Mouse (Mus musculus) brown adipose tissue, adult 24 weeks (tissue): ENCODE measurements around the gene Arl2bp. TPM values are rescaled to one million over a fixed set of nuclear protein-coding genes. Genes with fewer than 3 reads are reported as not detected.

Experiments
- H3K27ac ChIP-seq: fragments of 200-500 bp; replicated peaks from 2 replicates; pipeline ENCODE4 v1.5.1; 2012; ENCODE audit warnings: low read depth, mild to moderate bottlenecking, low read length
- H3K4me1 ChIP-seq: fragments of 200-500 bp; 2 replicates; pipeline ENCODE4 v1.6.1; 2012; ENCODE audit warnings: low read length, mixed read lengths; ENCODE audit not compliant: control insufficient read depth, insufficient read depth, insufficient read length
- H3K4me3 ChIP-seq: fragments of 200-500 bp; 2 replicates; pipeline ENCODE4 v1.5.1; 2012; ENCODE audit warnings: low read depth, mild to moderate bottlenecking, low read length, moderate library complexity; ENCODE audit not compliant: insufficient read depth
- polyA plus RNA-seq: library from polyadenylated mRNA; stranded (reverse); fragments of >200 nt; gene quantifications from 2 replicates; pipeline ENCODE4 v1.2.4, GENCODE M21; 2012; ENCODE audit not compliant: missing spikeins, insufficient read depth, insufficient read length

The Arl2bp gene
- polyA plus RNA-seq, 1 experiment: 47.8 TPM

DNA sequence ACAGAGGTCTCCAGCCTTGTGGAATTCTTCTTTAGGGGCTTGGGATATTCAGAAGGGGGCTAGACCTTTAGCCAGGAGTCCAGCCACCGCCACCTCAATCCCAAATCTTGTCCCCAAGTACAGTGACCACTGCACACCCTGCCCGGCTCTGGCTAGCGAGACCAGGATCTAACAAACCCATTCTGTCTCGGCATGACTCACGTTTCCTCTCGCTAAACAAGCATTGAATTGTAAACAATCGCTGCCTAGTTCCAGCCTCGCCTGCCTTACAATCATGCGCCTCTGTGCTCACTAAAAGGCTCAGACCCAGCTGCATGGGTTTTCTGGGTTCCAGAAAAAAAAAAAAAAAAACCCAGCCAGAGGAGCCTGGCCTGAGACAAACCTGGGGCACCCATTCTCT, 12.2 kb downstream of the Arl2bp start:
- peak overlapping the region; percentile 27 for H3K27ac ChIP-seq
- H3K4me1 ChIP-seq: peaks cover 4% of the 10 kb centered on the region; the same call in 1 of the 2 replicates
- H3K4me3 ChIP-seq: no peak overlapping the region

DNA sequence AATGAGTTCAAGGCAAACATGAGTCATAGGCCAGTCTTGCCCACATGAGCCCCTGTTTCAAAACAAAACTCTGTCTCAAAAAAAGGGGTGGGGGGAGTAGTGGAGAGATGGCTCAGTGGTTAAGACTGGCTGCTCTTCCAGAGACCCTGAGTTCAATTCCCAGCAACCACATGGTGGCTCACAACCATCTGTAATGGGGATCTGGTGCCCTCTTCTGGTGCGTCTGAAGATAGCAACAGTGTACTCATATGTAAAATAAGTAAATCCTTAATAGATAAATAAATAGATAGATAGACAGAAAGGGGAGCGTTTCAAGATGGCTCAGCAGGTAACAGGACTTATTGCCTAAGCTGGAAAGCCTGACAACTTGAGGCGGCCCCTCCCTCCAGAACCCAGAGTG, 14.0 kb downstream of the Arl2bp start:
- H3K4me1 ChIP-seq: peaks cover 15% of the 10 kb centered on the region
- no peak overlapping the region for H3K4me3 ChIP-seq

DNA sequence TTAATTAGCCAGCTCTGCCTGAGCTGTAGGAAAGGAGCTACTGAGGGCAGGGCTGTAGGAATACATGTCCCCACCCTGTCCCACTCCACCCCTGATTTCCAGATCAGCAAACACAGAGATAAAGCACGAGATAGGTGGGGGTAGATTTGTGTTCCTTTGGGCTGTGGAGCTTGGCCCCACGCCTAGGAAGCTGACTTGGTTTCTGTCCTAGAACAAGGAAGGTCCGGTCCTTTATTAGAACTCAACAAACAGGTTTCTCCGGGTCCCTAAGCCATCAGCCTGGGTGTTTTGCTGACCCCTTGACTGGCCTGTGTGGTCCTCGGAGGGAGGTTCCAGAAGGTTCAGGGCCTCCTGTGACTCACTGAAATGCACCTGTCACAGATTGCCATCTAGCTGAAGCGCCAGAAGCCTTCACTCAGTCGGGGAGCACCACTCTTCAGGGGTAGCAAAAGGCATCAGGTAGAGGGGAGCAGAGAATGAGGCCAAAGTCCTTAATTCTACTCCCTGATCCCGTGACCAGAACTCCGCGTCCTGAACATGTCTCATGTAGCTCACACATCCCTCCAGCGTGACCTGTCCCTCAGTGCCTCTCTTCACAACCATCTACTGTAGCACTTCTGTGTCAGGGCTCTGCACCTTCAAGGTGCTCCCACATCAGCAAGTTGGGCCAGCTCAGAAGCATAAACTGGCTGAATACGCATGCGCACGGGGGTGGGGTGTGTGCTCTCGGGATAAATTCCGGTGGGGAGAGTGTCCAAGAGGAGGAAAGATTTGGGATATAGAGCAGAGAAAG, 16.5 kb downstream of the Arl2bp start:
- no peak overlapping the region for H3K4me3 ChIP-seq
- H3K27ac ChIP-seq: no peak overlapping the region
- H3K4me1 ChIP-seq: peaks cover 16% of the 10 kb centered on the region

More for the DNA sequence above, 14.0 kb downstream of the Arl2bp start:
- no peak overlapping the region for H3K27ac ChIP-seq

DNA sequence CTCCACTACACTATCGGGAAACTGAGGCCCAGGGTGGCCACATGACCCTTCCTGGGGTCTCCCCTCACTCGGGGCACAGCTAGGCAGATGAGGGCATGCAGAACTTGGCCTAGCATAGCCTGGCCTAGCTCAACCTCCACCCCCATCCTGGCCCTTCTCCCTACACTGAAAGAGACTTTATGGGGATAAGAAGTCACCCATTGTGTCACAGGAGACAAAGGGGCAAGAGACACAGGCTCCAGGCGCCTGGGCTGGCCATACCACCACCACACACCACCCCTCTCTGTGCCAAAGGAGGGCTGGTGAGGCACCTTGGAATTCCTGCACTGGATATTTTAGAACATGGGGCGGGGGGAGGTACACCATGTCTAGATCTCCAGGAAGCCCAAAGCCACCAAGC, 17.9 kb downstream of the Arl2bp start:
- peaks cover 12% of the 10 kb centered on the region for H3K4me1 ChIP-seq
- H3K27ac ChIP-seq: no peak overlapping the region
- no peak overlapping the region for H3K4me3 ChIP-seq

DNA sequence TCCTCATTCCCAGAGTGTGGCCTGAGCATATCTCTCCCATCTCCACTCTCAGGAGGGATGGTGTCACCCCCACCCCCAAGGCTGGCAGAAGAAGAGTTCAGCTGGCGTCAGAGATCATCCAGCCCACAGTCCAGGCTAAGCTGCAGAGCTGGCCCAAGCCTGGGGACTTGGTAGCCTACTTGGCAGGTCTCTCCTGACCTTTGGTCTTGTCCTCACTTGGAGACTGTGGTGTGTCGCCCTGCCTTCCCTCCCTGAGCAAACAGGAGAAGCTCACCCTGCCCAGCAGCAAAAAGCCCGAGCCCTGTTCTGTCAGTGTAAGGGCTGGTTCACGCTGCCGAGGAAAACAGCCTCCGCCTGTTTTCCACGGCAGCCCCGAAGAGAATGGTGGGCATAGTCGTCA, 19.6 kb downstream of the Arl2bp start:
- Histone ChIP-seq H3K27ac (peak overlapping the region; percentile 90), H3K4me1 (peaks cover 12% of the 10 kb centered on the region), H3K4me3 (no peak overlapping the region)

DNA sequence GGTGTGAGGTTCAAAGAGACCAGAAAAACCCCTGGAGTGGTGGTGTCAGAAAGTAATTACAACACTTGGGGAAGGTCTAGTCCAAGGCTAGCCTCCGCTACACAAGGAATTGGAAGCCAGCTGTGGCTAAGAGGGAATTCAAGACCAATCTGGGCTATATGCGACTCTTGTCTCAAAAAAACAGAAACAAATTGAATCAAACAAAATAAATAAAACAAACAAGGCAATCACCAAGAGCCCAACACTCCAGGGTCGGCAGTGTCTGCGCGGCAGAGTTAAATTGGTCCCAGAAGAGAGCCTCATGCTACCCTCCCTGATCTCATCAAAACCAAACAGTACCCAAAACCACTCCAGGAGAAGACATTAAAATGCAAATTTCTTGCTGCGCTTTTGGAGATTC, 28.3 kb downstream of the Arl2bp start:
- Histone ChIP-seq H3K4me3 (no peak overlapping the region), H3K27ac (no peak overlapping the region), H3K4me1 (peaks cover 5% of the 10 kb centered on the region; the same call in 1 of the 2 replicates)

DNA sequence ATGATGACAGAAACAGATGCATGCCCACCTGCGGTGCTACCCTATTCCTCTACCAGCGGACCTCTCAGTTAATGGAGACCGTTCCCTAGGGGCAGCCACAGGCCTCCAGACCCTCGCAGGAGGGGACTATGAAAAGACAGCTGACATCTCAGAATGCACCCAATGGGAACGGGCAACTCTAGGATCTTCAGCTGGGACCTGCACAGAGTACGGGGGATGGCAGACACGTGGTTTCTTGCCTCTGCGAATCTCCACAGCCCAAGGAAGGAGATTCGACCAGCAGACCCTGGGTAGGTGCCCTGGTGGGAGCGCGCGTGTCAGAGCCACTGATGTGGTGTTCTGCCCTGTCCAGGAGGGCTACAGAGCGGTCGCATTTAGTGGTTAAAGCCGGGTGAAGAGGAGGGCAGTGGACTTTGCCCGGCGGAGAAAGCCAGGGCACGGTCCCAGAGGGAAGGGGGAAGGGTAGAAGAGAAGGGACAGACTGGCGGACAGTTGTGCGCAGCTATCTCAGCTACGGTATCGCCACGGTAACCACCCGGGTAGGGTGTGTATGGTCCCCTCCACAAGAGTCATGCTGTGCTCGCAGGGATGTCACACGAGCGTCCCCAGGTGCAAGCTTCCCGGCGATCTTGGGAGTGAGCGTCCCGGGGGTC, 29.1 kb downstream of the Arl2bp start:
- no peak overlapping the region for H3K27ac ChIP-seq
- H3K4me1 ChIP-seq: peaks cover 5% of the 10 kb centered on the region; the same call in 1 of the 2 replicates
- H3K4me3 ChIP-seq: peak overlapping the region; percentile 41

DNA sequence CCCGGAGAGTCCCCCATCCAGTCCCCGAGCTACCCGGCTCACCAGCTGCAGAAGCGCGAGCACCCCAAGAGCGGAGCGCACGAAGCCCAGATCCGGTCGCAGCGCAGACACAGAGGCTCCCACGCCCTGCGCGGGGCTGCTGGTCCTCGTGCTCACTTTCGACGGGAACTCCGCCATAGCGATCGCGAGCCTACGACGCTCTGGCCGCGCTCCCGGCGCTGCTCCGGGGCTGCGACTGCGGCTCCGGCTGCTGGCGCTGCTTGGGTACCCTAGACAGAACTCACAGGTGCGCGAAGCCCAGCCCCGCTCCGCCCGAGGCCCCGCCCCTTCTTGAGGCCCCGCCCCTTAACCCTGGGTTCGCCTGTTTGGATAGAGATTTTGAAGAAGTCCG, 29.6 kb downstream of the Arl2bp start, which contains the start of gene Pllp:
Gene Pllp (minus strand): TSS at position 285 of the 391 bp plus-strand sequence.
- H3K27ac ChIP-seq: no peak within 1 kb of the TSS
- peak within 1 kb of the TSS; percentile 41 for H3K4me3 ChIP-seq
- peaks cover 5% of the 10 kb centered on the region; the same call in 1 of the 2 replicates for H3K4me1 ChIP-seq

DNA sequence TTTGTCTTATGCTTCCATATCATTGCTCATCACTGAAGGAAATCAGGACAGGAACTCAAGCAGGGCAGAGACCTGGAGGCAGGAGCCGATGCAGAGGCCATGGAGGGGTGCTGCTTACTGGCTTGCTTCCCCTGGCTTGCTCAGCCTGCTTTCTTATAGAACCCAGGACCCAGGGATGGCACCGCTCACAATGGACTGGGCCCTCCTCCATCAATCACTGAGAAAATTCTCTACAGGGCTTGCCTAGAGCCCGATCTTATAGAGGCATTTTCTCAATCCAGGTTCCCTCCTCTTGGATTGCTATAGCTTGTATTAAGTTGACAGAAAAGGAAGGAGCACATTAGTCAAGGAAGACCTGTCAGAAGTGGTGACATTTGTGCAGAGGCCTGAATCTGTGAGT, 30.2 kb downstream of the Arl2bp start:
- no peak overlapping the region for H3K27ac ChIP-seq
- peaks cover 5% of the 10 kb centered on the region; the same call in 1 of the 2 replicates for H3K4me1 ChIP-seq
- H3K4me3 ChIP-seq: no peak overlapping the region

DNA sequence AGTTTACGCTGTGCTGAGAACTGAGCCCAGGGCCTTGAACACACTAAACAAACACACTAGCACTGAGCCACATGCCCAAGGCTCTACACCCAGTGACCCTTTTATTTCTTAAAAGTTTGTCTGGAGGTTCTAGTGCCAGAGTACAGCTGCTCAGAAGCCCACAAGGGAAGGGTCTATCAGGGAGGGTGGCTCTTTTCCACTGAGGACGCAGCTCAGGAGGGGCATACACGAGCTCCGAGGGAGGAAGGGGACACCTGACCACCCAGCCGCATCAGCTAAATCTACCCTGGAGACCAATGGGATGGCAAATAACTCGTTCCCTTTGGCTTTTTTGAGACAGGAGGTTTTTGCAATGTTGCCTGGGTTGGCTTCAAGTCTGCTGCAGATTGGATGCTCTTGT, 31.6 kb downstream of the Arl2bp start:
- H3K27ac ChIP-seq: no peak overlapping the region
- H3K4me1 ChIP-seq: peaks cover 5% of the 10 kb centered on the region; the same call in 1 of the 2 replicates

DNA sequence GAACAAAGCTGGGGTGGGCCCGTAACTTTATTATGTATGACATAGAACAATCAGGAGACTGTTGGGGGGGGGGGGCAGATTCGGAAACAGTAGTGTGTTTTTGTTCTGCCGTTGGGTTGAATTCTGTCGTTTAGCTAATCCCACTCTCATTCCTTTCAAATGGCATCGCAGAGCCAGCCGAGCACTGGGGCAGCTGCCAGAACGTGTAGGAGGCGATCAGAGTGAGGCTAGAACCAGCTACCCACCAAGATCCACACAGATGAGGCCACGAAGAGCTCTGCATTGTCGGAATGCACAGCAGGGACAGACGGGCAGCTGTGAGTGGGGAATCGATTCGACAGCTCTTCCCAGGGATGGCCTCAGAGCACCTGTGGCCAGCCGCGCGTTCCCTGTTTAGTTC, 33.0 kb downstream of the Arl2bp start:
- Histone ChIP-seq H3K27ac (no peak overlapping the region), H3K4me3 (no peak overlapping the region), H3K4me1 (peaks cover 5% of the 10 kb centered on the region; the same call in 1 of the 2 replicates)

More for the DNA sequence above, 31.6 kb downstream of the Arl2bp start:
- no peak overlapping the region for H3K4me3 ChIP-seq

DNA sequence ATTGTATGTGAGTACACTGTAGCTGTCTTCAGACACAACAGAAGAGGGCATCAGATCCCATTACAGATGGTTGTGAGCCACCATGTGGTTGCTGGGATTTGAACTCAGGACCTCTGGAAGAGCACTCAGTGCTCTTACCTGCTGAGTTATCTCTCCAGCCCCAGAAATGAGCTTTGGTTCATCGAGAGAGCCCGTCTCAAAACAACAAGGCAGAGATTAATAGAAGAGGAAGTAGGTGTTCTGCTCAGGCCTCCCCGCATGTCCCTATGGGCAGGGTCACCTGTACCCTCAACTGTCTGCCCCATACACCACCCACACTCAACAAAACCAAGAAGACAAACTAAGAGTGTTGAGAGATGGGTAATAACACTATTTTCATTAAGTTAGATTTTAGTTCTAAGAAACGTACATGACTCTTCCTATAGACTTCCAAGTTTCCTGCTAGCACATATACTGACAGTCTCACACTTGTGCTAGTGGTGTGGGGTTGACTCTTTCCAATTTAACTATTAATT, 34.1 kb downstream of the Arl2bp start:
- H3K4me3 ChIP-seq: no peak overlapping the region
- no peak overlapping the region for H3K27ac ChIP-seq
- peaks cover 5% of the 10 kb centered on the region; the same call in 1 of the 2 replicates for H3K4me1 ChIP-seq

DNA sequence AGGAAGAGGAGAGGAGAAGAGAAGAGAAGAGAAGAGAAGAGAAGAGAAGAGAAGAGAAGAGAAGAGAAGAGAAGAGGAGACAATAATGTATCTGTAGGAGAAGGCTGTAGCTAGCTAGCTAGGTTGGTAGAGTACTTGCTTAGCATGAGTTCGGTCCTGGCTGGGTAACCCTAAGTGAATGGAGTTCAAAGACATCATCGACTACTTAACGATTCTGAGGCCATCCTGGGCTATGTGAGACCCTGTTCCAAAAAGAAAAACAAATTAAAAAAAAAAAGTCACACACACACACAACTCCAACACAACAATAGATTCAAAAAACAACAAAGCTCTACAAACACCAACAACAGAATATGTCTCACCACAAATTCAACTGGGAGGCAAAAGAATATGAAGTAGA, 35.8 kb downstream of the Arl2bp start:
- Histone ChIP-seq H3K4me1 (peaks cover 8% of the 10 kb centered on the region), H3K4me3 (no peak overlapping the region), H3K27ac (no peak overlapping the region)

DNA sequence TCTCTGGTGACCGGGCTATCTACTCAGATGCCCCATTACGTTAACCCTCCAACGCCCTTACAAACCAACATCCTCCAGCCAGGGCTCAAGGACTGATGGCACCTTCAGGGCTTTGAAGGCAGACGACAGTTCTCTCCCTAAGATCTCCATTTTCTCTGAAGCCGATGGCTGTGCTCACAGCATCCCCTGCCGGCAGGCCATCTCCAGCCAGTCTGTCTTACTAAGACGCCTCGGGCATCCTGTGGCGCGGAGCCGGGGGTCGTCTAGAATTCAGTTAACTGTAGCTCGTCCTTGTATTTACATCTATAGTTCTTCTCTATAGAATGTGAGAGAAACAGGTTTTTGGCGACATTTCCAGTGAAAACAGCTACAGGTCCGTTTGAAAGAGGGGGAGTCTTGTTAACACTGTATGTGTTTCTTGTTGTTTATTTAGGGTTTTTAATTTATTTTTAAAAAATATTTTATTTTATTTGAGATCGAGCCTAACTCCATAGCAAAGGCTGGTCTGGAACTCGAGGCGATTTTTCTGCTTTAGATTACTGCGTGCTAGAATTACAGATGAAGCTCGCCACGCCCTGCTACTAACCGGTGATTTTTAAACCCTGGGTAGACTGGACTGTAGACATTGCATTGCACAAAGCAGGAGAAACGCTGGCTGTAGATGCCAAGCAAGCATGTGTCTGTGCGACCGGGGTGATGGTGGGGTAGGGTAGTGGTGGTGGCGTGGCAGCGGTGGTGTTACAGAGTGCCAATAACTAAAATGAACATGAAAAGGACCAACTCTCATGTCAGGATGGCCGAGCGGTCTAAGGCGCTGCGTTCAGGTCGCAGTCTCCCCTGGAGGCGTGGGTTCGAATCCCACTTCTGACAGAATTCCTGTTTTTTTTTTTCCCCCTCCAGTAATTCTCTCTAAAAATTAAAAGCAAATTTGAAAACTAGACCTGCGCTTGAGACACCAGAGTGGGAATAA, 36.7 kb downstream of the Arl2bp start:
- peaks cover 12% of the 10 kb centered on the region for H3K4me1 ChIP-seq
- no peak overlapping the region for H3K27ac ChIP-seq
- peak overlapping the region; percentile 70 for H3K4me3 ChIP-seq
